Mouse (Mus musculus) right cerebral cortex, postnatal 4 days (tissue): Measurements from ENCODE around the gene Rps7.

Source experiments
- DNase-seq: peaks from one replicate; pipeline ENCODE4 v3.0.0-alpha.2; 2022

Rps7 gene

DNA sequence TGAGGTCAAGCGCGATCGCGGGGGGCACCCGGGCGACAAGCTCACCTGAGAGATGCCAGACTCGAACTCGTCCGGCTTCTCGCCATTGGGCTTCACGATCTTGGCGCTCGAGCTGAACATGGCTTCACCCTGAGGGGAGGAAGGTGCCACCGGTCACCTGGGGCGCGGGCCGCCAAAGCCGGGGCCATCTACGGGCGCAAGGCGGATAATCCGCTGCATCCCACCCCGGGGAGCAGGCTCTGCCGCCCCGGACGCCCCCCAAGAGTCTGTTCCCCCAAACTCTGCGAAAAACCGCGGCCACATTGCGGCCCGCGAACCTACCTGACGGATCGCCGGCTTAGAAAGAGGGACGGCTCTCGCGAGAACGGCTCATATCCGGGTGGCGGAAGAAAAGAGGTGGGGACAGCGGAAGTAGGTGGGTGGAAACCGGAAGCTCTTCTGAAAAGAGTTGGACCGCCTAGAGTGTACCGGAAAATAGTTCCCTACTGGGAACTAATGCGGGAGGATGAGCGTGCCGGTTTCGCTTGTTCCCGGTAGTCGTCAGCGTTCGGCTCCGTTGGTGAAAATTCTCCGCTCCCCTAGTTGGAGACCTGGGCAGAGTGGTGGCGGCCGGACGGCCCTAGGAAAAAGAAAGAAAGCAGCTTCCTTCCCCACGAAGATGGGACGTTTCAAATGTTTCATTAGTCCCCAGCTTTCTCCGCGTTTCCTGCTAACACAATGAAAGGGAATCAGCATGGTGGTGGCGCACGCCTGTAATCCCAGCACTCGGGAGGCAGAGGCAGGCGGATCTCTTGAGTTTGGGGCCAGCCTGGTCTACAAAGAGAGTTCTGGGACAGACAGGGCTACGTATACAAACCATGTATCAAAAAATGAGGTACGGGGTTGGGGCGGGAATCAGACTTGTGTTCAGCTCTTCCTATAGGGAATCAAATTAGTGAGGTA is at the start of gene Rps7:
TSS of gene Rps7 (minus strand) at position 419 of the 942 bp plus-strand sequence.
- peak; percentile 87 for DNase-seq

DNA sequence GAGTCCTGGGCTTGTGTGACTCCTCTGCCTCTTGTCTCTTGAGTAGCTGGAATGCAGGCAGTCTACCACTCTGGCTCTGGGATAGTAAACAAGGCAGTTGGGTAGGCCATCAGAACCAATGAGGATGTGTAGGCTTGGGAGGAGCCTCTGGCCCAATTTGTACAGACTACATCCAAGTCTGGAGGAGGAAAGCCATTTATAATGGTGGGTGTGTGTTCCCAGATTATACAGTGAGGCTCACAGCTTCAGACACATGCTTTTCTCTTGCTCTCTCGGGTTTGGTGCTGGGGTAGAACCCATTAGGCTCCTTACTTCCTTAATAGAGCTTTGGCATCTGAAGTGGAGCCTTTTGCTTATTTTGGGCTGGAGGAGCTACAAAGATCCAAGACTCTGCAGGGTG is 48.9 kb upstream of the Rps7 start:
- DNase-seq = no peak

DNA sequence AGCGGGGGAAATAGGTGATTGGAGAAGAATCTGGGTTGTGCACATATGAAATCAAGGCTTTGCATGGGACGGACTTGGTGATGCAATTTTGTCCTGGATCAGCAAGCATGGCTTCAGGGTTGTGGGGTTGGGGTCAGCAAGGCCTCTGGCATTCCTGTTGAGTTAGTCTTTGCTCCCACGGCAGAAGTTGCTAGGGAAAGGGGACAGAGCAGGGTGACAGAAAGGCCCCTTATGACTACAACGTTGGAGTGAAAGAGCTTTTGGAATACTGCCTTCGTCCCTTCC is 40.1 kb upstream of the Rps7 start:
- DNase-seq = no peak

DNA sequence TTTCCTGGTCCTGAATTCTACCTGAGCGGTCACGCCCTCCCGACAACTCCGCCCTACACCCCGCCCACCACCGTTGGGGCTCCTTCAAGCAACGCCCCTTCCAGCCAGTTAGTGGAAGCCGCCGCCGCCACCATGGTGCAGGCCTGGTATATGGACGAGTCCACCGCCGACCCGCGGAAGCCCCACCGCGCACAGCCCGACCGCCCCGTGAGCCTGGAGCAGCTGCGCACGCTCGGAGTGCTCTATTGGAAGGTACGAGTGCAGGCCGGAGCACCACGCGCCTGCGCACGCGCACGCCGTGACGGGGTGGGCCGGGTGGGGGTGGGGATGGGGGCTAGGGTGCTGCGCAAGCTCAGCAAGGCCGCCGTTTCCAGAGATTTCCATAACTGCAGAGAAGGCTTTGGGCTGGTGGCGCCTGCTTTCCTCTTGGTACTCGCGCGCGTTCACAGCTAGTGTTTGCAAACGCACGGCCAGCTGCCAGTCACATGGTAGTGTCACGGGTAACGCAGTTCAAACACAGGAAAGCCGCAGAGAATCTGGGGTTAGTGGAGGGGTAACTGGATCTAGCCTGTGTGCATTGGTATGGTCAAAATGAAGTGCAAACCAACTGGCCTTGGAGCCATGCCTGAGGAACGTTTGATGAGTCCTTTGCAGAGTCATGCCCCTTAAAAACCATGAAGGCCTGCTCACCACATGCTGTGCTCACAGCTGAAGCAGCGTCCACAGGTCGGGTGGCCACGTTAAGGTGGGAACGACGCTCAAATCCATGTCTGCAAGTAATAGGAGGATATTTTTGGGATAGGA is 39.6 kb upstream of the Rps7 start, which contains the start of gene Adi1:
TSS of gene Adi1 (plus strand) at position 111 of the 804 bp plus-strand sequence.
- peak; percentile 89 for DNase-seq

DNA sequence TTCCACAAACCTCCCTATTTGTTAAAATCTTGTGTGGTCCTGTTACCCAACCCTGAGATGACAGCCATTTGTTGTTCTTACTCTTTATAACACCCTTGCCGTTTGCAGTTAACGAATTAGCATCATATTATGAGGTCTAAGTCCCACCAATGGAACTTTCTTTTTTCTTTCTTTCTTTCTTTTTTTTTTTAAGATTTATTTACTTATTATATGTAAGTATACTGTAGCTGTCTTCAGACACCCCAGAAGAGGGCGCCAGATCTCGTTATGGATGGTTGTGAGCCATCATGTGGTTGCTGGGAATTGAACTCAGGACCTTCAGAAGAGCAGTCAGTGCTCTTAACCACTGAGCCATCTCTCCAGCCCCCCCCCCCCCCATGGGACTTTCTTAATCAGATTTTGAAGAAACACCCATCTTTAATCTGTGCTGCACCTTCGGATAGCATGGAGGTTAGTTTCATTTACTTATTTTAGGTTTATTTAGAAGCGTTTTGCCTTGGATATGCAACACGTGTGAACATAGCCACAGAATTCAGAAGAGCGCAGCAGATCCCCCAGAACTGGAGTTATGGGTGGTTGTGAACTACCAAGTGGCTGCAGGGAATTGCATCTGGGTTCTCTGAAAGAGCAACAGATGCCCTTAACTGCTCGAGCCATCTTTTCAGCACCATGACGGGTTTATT is 38.4 kb upstream of the Rps7 start:
- no peak for DNase-seq

DNA sequence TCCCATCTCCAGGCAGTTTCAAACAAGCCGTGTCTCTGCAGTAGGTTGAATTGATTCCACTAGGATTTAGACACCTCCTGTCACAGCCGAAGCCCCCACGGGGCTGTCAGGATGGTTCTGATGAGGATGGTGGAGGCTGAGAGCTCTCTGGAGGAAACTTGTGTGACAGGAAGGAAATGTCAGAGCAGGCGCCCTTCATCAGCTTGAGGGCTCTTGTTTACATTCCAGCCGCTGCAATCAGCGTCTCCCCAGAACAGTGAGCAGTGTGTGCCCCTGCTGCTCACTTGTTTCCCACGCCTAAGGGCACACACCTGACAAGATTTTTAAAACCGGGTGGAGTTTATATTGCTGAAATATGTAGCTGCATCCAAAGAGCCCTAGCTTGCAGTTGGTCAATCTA is 31.5 kb upstream of the Rps7 start:
- no peak for DNase-seq

DNA sequence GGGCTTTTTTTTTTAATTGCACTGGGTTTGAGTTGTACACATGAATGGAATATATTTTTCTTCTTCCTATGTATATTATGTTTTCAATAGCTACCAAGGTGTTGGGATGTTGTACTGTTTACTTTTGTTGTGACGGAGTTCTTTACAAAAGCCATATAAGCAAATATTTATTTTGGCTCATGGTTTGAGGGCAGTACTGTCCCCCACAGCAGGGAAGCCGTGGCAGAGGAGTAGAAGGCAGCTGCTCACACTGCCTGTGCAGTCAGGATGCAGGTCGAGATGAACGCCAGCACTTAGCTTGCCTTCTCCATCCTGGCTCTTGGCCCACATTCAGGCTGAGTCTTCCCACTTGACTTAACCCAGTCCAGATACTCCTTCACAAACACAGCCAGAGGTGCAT is 31.0 kb upstream of the Rps7 start:
- DNase-seq = no peak

DNA sequence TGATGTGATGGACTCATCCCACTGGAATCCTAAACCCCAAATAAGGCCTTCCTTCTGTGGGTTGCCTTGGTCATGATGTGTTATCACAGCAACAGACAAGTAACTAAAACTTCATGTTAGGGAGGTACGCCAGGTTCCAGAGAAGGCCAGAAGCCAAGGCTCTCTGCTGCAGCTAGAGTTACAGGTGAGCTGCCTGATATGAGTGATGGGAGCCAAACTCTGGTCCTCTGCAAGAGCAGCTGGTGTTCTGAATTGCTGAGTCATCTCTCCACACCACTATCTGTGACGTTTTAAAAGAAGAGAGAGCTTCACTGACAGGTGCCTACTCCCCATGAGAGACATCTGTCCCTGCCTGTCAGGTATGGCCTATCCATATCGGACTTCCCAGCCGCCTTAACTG is 26.9 kb upstream of the Rps7 start:
- DNase-seq = no peak

DNA sequence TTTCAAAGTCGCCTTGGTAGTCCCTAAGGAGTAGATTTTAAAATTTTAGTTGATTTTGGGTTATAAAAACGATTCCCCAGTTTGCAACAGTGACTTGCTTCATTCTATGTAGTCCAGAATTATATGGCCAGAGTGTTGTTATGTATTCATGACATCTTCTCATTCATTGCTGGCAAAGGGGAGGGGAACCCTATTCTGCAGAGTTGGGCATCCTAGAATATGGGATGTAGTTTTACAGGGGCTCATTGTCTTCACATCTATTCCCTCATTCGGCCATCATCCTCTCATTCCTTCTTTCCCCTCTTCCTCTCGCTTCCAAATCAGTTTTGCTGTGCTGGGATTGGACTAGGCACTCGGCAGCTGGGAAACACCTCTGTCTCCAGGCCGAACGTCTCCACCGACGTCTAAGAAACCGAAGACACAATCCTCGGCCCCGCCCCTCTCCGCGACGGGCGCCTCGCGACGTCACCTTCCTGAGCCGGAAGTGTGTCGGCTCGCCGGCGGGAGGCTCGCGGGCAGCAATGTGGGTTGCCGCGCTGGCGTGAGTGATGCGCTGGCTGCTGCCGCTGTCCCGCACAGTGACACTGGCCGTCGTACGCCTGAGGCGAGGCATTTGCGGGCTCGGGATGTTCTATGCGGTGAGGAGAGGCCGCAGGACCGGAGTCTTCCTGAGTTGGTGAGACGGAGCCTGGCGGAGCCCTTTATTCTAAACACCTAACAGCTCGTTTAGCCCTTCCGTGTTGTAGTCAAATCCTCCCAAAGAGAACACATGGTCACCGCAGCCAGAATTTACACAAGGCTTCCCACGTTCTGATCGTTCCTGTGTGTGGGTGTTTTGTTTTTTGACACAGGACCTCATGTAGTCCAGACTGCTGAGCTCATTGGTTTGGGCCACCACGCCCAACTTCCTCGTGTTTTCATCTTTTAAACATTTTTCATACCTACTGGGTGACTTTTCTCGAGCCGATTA is 13.7 kb upstream of the Rps7 start, which contains the start of gene Rnaseh1:
TSS of gene Rnaseh1 (plus strand) at position 462 of the 970 bp plus-strand sequence.
- peak; percentile 89 for DNase-seq

DNA sequence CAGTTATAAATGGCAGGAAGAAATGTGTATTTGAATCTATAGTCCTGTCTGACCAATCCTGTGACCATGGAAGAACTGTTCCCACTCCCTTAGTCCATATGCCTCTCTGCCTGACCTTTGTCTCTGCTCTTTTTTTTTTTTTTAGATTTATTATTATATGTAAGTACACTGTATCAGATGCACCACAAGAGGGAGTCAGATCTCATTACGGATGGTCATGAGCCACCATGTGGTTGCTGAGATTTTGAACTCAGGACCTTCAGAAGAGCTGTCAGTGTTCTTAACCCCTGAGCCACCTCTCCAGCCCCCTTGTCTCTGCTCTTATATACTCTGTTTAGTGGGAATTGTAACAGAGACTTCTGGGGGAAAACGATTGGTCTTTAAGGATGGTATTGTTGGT is 3.0 kb upstream of the Rps7 start:
- DNase-seq = no peak

DNA sequence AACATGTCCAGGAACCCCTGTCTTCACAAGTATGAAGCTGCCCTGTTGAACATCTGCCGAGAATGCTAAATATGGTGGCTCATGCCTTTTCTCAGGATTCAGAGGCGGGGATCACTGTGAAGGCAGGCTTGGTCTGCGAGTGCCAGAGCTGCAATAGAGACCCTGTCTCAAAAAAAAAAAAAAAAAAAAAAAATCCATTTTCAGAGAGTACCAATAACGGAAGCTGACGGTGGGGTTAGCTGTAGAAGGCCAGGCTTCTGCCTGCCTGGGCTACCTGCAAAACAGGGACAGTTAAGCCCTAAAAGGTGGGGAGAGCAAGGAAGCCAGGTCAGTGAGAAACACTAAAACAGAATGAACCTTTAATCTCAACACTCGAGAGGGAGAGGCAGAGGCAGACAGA is 790 bp upstream of the Rps7 start:
- DNase-seq = no peak

DNA sequence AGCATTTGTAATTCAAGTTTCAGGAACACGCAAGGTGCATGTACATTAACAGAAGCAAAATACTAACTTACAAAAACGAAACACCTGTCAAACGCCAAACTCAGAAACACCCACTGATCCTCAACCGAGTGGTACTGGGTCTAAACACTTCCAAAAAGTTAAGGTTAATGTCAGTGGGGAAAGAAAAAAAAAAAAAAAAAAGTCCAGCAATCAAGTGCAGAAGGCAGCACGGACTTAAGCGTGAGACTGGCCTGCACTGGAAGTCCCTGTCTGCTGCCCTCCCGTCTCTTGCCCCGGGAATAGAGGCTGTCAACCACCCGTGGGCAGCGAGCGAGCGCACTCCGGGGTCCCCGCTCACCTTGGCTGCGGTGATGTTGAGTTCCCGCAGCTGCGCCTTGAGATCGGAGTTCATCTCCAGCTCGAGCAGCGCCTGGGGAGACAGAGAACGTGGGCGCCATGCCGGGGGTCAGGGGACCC is 657 bp downstream of the Rps7 start:
- DNase-seq = no peak

DNA sequence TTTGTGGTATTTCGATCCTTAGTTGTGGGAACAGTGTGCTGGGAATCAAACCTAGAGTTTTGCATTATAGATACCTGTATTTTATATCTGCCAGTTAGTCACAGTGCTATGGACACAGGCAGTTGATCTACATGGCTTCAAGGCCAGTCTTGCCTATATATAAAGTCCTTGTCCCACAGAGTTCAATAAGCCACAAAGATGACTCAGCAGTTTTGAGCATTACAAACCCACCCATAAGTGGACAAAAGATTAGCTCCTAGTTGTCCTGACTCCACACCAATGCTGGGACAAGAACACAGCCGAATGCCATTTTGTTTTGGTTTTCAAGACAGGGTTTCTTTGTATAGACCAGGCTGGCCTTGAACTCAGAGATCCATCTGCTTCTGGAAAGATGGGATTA is 7.3 kb downstream of the Rps7 start:
- DNase-seq = no peak

DNA sequence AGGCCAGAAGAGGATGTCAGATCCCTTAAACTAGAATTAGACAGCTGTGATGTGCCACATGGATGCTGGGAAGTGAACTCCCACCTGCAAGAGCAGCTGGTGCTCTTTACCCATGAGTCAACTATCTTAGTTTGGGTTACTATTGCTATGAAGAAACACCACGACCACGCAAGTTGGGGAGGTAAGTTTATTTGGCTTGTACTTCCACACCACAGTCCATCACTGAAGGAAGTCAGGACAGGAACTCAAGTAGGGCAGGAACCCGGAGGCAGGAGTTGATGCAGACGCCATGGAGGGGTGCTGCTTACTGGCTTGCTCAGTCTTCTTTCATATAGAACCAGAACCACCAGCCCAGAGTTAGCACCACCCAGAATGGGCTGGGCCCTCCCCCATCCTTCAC is 8.7 kb downstream of the Rps7 start:
- DNase-seq = no peak

DNA sequence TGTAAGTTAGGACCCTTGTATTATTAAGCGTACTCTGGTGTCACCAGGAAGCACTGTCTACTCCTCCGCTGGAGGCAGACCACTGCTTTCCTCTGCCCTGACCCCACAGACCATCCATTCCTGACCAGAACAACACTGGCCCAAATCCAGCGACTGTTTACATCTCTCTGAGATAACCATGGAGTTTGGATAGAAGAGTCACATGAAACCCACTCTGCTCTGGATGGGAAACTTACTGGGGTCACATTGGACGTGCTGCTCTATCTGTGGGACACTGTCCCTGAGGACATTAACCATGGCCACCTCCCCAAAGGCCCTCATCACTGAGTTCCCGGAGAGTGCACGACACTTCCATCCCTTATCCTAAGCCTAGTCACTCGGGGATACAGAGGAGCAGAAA is 10.3 kb downstream of the Rps7 start:
- DNase-seq = no peak

DNA sequence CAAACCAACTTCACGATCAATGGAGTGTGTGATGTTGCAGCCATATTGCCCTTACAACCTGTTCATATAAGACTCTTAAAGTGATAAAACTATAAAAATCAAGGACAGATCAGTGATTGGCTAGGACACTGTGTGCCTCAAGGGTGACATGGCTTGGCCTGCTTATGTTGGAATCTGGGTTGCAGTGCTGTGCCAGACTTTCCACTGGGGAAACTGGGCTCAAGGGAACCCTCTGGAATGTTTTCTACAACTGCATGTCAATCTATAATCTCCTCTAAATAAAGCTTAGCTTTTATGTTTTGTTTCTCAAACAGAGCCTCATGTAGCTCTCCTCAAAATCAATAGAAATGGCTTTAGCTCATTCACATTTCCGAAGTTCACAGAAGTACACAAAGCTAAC is 11.5 kb downstream of the Rps7 start:
- no peak for DNase-seq

DNA sequence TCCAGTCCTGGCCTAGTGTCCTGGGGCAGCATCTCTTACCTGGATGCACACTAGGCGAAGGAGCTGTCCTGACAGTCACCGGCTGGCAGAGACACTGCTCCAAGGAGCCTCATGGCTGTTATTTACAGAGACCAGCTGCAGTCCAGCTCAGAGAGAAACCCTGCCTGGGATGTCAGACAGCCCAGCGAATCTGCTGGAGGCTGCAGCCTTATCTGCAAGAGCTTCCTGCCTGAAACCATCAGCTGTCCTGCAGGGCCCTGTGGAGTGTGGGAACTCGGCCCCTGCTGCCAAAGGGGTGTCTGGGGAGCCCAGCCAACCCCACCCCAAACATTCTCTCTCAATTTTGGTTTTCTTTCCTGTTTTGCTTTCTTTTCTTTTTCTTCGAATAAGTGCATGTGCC is 12.6 kb downstream of the Rps7 start, which contains the start of gene Colec11:
TSS of gene Colec11 (minus strand) at position 183 of the 400 bp plus-strand sequence.
- no peak for DNase-seq

DNA sequence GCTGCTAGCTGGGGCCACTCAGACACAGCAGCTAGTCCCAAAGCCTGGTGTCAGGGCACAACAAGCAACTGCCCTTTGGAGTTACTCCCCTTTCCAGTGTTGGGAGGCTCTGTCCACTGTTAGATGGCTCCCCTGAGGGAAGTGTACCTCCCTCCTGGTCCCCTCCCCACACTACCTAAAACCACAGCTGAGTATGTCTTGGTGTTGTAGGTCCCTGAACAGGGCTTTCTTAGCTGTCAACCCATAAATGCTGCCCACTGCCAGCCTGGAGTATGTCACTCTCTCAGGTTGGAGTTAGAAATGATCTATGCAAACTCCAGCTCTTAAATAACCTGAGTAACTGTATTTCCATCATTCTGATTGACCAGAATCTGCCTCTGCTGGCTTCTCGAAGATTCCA is 13.1 kb downstream of the Rps7 start:
- DNase-seq = no peak

DNA sequence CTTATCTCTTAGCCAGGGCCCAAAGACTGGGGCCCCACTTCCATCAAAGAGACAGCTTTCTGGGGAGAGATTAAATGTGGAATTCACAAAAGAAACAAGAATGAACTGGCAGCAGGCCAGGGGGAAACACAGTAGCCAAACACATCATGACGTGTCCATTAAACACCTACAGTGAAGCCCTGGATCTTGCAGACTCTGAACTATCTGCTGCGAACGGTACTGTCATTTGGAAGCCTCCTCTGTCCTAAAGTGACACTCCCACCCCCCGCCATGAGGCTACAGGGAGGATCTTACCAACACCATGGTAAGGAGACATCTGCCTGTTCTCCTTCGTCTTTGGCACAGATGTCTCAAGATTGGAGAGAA is 13.6 kb downstream of the Rps7 start:
- DNase-seq = no peak

DNA sequence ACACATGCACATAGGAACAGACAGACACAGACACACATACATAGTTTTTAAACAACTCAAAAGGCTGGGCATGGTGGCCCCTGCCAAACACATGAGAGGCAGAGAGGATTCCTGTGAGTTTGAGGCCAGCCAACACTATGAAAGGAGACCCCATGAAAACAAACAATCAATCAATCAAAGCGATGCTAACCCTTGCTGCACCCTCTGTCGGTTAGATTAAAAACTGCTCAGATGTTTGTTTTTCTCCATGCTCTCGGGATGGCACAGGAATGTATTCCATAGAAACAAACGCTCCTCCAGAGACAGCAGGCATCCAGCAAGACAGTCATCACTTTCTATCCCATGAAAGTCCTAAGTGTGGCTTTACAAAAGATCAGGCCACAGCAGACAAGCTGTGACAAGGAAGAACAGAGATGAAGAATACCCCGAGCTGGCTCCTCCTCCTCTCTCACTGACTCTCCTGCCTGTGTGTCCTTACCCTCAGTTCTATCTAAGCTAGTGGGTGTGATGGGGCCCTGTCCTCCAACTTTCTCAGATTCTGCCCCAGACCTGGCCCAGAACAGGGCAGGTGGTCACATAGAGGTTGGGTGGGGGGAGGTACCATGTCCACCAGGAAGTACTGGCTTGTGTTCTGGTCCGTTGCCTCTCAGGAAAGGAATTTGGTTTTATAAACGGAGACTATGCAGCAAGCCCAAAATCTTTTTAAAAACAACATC is 14.1 kb downstream of the Rps7 start:
- no peak for DNase-seq

DNA sequence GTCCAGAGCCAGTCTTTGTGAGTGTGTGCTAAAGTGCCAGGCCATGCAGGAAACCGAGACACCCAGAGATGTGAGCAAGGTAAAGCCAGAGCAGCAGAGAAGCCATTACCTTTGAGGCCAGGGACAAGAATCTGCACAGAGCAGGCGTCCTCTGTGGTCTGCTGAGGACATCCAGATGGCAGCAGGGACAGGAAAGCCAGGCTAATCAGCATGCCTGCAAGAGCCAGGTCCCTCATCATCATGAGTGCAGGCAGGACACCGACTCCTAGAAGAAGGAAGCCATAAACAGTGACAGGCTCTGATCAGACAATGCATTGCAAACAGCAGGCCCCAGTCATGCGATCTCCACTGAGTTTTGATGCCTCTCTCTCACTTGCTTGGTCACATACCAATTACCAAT is 18.5 kb downstream of the Rps7 start:
- DNase-seq = no peak
